Mouse (Mus musculus) bone marrow, adult 2 months (tissue): Measurements from ENCODE around the gene Erg.

Experiments used
- CTCF ChIP-seq: fragments of 200-500 bp; IDR thresholded peaks from 2 replicates; pipeline ENCODE4 v1.5.1; 2011; ENCODE audit warnings: low read length, control low read depth; ENCODE audit not compliant: control insufficient read depth, insufficient read depth
- POLR2A ChIP-seq: fragments of 200-500 bp; IDR thresholded peaks from 2 replicates; pipeline ENCODE4 v1.6.1; 2011; ENCODE audit warnings: low read depth, mild to moderate bottlenecking, control low read depth, low read length, borderline replicate concordance; ENCODE audit not compliant: control insufficient read depth

- TF ChIP-seq CTCF (no peak), POLR2A (no peak)
Observed at GRCm38 (mm10) chr16:95374646-95375045, 211.7 kb downstream of the Erg start.
